Mouse (Mus musculus) lung, postnatal 0 days (tissue): ENCODE measurements around the gene Acsbg2.

ENCODE experiments used
- CTCF ChIP-seq: IDR thresholded peaks from 2 replicates; pipeline ENCODE4 v1.5.1; 2016; ENCODE audit warnings: antibody characterized with exemption, mild to moderate bottlenecking
- EP300 ChIP-seq: IDR thresholded peaks from 2 replicates; pipeline ENCODE4 v1.6.1; 2016; ENCODE audit warnings: antibody characterized with exemption, mild to moderate bottlenecking, control low read depth

GRCm38 (mm10) chr17:56849710-56850109, 24.5 kb downstream of the Acsbg2 start:
- TF ChIP-seq CTCF, result no peak
- no peak for TF ChIP-seq EP300
